Mouse (Mus musculus) embryonic facial prominence, embryonic 15.5 days (tissue): ENCODE measurements at regions not wholly inside any gene's neighbourhood (a gene's known extent, or its start where the extent isn't known, plus 50 kb on each side); places are given as distances from the start of the nearest gene placed in this dataset.

Source experiments
- ATAC-seq: fragments of 200-750 bp; cut with Nextera tagmentation; 2 replicates; pipeline ENCODE4 v1.8.0; 2017; ENCODE audit warnings: low read depth, moderate TSS enrichment; ENCODE audit not compliant: insufficient number of reproducible peaks, low FRiP score, low TSS enrichment
- H3K27ac ChIP-seq: fragments of 300-500 bp; sonication (generic); replicated peaks from 2 replicates; pipeline ENCODE4 v1.5.1; 2015; ENCODE audit warnings: mild to moderate bottlenecking, inconsistent platforms
- H3K27me3 ChIP-seq: fragments of 300-500 bp; sonication (generic); 2 replicates; pipeline ENCODE4 v1.6.1; 2015; ENCODE audit warnings: inconsistent platforms
- H3K36me3 ChIP-seq: fragments of 300-500 bp; sonication (generic); 2 replicates; pipeline ENCODE4 v1.6.1; 2015; ENCODE audit warnings: mild to moderate bottlenecking, inconsistent platforms
- H3K4me1 ChIP-seq: fragments of 300-500 bp; sonication (generic); 2 replicates; pipeline ENCODE4 v1.6.1; 2015; ENCODE audit warnings: inconsistent platforms
- H3K4me2 ChIP-seq: fragments of 300-500 bp; sonication (generic); replicated peaks from 2 replicates; pipeline ENCODE4 v1.6.1; 2015; ENCODE audit warnings: mild to moderate bottlenecking, inconsistent platforms
- H3K4me3 ChIP-seq: fragments of 300-500 bp; sonication (generic); replicated peaks from 2 replicates; pipeline ENCODE4 v1.5.1; 2015; ENCODE audit warnings: mild to moderate bottlenecking, inconsistent platforms
- H3K9ac ChIP-seq: fragments of 300-500 bp; sonication (generic); 2 replicates; pipeline ENCODE4 v1.6.1; 2015; ENCODE audit warnings: inconsistent platforms
- H3K9me3 ChIP-seq: fragments of 300-500 bp; sonication (generic); replicated peaks from 2 replicates; pipeline ENCODE4 v1.6.1; 2016; ENCODE audit warnings: inconsistent platforms
- WGBS: fragments of 180-500 bp; shearing (Covaris S2); methylation state at CpG from one replicate; pipeline ENCODE4 v1.1.7; 2015; 5-methylcytosine and 5-hydroxymethylcytosine counted together

DNA sequence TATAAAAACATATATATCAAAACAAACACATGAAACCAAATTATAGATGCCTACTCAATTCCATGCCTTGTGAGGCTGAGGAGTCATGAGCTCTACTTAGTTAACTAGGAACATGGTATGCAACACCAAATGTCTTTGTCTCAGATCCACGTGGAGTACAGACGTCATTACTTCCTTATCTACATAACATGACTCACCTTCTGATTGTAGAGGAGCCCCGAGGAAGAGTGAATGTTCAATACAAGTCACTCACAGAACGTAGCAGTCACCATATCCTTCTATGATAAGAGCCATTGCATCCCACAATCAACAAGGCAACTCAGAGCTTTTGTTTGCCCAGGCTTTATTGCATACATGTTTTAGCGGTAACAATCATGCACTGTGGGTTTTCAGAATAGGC lies 364.6 kb downstream of the Rps29 start:
- no peak overlapping the region for H3K27ac ChIP-seq
- WGBS: 79% methylated on average over 5 of the region's 5 CpGs

DNA sequence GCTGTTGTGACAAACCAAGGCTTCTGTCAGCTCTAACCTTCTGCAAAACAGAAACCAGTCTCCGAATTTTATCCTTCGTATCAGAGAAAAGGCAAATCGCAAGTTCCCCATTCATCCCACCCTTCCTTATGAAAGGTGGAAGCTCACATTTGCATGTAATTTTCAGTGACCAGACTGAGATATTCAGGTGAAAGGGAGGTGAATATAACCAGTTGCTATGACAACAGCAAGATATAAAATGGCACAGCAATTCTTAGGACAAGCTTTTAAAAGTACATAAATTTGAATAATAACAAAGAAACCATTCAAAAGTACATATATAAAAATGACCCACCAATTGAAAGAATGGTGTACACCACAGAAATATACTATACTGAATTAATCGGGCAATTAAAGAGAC lies 375.4 kb downstream of the Rps29 start:
- Histone ChIP-seq H3K4me1 (no peaks in the 10 kb centered on the region), H3K4me2 (no peak overlapping the region), H3K27ac (no peak overlapping the region), H3K9ac (no peak overlapping the region), H3K27me3 (no peaks in the 10 kb centered on the region), H3K36me3 (no peaks in the 10 kb centered on the region), H3K4me3 (no peak overlapping the region), H3K9me3 (no peaks in the 10 kb centered on the region)
- no peak for ATAC-seq
- WGBS: 89% methylated on average over 4 of the region's 4 CpGs

More for the DNA sequence above, 364.6 kb downstream of the Rps29 start:
- H3K4me2 ChIP-seq: no peak overlapping the region
- no peaks in the 10 kb centered on the region for H3K27me3 ChIP-seq
- H3K4me3 ChIP-seq: no peak overlapping the region
- no peak overlapping the region for H3K9ac ChIP-seq
- no peaks in the 10 kb centered on the region for H3K4me1 ChIP-seq
- H3K36me3 ChIP-seq: no peaks in the 10 kb centered on the region
- ATAC-seq: no peak
- H3K9me3 ChIP-seq: no peaks in the 10 kb centered on the region

DNA sequence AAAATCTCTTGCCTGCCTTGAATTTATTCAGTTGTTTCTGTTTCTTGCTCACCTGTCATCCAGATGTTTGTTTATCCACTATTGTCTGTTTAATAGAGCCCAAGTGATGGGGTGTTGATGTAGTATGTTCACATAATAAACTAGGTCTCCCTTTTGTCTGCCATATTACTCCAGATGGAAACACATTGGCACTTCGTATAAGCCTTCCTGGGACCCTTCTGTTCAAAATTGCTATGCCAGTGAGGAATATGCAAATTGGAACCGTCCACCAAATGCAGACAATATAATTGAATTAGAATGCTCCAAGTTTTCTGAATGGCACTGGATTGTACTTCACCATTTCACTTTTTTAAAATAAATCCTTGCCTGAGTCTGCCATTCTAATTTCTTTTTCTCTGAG lies 383.5 kb downstream of the Rps29 start:
- H3K9ac ChIP-seq: no peak overlapping the region
- H3K27ac ChIP-seq: no peak overlapping the region
- no peaks in the 10 kb centered on the region for H3K27me3 ChIP-seq
- no peak overlapping the region for H3K4me3 ChIP-seq
- H3K9me3 ChIP-seq: no peaks in the 10 kb centered on the region
- H3K36me3 ChIP-seq: no peaks in the 10 kb centered on the region
- WGBS: 51% methylated on average over 2 of the region's 2 CpGs
- no peaks in the 10 kb centered on the region for H3K4me1 ChIP-seq
- H3K4me2 ChIP-seq: no peak overlapping the region
- ATAC-seq: no peak

DNA sequence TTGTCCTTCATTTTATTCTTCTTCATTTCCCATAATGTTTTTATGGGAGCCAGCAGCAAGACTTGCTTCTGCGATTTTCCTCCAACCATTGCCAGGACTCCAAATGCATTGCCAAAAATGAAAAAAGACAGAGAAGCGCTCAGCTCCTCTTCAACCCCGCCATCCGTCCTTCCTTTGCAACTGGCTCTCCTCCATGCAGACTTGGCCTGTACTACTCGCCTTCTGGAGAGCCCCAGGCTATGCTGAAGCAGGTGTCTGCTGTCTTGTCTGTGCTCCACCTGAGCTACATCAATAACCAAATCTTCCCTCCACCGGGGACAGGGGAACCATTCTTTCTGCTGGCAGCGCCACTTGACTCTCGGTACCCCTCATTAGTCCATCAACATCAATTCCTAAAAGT lies 384.2 kb downstream of the Rps29 start:
- Histone ChIP-seq H3K9ac (no peak overlapping the region), H3K4me2 (no peak overlapping the region), H3K27me3 (no peaks in the 10 kb centered on the region), H3K27ac (no peak overlapping the region), H3K9me3 (no peaks in the 10 kb centered on the region), H3K4me3 (no peak overlapping the region), H3K4me1 (no peaks in the 10 kb centered on the region), H3K36me3 (no peaks in the 10 kb centered on the region)
- 86% methylated on average over 8 of the region's 8 CpGs for WGBS
- no peak for ATAC-seq

DNA sequence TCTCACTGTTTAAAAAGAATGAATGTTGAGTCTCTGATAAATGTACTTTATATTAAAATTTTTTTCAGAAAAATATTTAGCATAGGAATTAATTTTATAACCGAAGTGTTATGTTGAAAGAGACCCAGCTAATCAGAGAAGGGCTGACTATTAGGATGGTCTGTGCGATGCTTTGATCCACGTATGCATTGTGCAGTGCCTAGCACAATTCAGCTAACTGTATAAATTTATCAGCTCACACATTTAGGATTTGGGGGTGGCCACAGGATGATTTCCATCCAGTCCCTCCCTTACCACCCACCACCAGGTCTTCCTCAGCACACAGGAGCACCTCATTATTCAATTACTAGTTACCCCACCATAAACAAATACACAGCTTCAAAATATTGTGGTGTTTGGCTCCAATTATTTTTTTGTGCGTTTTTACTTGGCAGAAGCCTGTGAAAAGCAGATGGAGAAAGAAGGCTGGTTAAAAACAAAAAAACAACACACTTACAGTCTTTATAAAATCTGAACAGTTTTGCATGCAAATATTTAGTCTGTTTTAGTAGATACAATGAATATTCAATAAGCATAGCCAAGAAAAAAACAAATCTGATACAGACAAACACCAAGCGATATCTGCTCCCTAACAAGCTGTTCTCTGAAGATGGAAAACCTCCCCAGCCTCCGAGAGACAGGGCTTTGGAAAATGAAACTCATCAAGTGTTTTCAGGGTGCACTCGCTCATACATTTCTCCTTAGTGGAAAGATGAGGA lies 400.5 kb downstream of the Rps29 start:
- Histone ChIP-seq H3K27me3 (no peaks in the 10 kb centered on the region), H3K4me3 (no peak overlapping the region), H3K9ac (no peak overlapping the region), H3K4me1 (no peaks in the 10 kb centered on the region), H3K36me3 (no peaks in the 10 kb centered on the region), H3K4me2 (no peak overlapping the region), H3K9me3 (no peaks in the 10 kb centered on the region), H3K27ac (no peak overlapping the region)
- no peak for ATAC-seq
- 75% methylated on average over 7 of the region's 7 CpGs for WGBS

DNA sequence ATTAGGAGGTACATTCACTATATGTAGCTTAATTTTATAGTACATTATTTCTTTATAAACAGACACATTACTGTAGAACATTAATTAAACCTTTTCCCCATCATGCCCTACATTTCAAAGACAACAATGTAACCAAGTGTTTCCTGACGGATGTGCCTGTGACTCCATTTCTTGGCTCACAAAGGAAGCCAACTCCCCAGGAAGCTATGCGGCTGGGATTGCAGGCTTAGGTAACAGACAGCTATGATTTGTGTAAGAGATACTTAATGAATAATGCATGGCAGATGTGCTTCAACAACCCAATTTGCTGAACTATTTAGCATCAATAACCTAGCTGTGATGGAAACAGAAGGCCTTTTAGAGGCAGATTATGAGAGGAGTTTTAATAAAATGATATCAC lies 430.1 kb downstream of the Rps29 start:
- H3K4me1 ChIP-seq: no peaks in the 10 kb centered on the region
- H3K4me2 ChIP-seq: no peak overlapping the region
- ATAC-seq: no peak
- no peaks in the 10 kb centered on the region for H3K36me3 ChIP-seq
- WGBS: 39% methylated on average over 2 of the region's 2 CpGs
- no peak overlapping the region for H3K4me3 ChIP-seq
- no peak overlapping the region for H3K9ac ChIP-seq
- H3K27ac ChIP-seq: no peak overlapping the region
- no peaks in the 10 kb centered on the region for H3K9me3 ChIP-seq
- no peaks in the 10 kb centered on the region for H3K27me3 ChIP-seq

DNA sequence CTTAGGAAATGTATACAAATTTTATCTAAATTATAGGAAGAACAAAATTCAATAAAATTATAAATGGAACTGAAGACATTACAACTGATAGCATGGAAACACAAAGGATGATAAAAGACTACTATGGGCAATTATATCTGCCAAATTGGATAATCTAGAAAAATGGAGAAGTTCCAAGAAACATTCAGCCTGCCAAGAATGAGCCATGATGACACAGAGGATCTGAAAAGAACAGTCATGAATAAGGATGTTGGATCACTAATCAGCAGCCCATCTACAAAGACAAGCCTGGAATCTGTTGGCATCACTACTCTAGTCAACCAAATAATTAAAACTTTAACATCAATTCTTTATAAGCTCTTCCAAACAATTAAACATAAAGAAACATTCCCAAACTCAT lies 440.0 kb downstream of the Rps29 start:
- Histone ChIP-seq H3K4me1 (no peaks in the 10 kb centered on the region), H3K9ac (no peak overlapping the region), H3K36me3 (no peaks in the 10 kb centered on the region), H3K27me3 (no peaks in the 10 kb centered on the region), H3K4me3 (no peak overlapping the region), H3K4me2 (no peak overlapping the region), H3K9me3 (no peaks in the 10 kb centered on the region), H3K27ac (no peak overlapping the region)
- no peak for ATAC-seq

DNA sequence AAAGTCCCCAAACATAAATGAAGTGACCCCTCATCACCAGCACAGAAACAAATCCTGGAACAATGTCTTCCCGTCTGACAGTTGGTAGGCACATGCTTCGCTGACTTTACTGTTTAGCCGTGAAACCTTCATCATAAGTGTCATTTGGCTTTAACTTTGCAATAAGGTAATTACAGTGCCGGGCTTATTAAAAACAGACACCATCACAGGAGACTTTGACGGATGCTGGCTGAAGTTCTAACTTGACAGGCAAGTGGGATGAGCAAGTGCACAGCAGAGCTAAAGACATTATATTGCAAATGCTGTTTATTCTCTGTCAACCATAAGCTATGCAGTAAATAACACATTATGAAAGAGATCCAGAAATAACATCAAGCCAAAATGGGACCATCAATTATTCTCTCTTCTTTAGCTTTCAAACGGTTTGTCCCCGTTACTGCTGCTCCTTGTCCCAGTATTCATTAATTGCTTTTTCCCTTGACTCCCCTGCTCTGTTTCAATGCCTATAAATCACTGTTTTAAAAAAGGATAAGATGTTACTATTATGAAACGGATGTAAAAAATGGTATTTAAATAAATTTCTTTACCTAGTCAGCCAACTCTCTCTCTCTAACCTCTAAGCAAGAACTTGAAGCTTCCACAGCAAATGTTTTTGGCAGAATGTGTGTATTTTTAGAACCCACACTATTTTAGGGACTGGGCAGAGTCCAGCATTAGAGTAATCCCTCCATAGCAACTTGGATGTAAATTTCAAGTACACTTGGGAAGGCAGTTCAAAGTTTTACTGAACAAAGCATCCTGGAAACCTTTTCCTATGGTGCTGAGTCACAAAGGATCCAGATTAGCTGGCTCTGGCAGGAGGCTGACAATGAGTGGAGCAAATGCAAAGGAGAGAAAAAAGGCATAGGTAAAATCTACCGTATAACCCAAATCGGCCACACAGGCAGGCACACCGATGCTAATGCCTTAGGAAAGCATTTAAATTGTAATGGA lies 464.4 kb downstream of the Rps29 start:
- Histone ChIP-seq H3K9ac (no peak overlapping the region), H3K36me3 (no peaks in the 10 kb centered on the region), H3K9me3 (no peaks in the 10 kb centered on the region), H3K27ac (no peak overlapping the region), H3K4me1 (no peaks in the 10 kb centered on the region), H3K27me3 (no peaks in the 10 kb centered on the region), H3K4me2 (no peak overlapping the region), H3K4me3 (no peak overlapping the region)
- ATAC-seq: no peak
- WGBS: 45% methylated on average over 11 of the region's 11 CpGs

DNA sequence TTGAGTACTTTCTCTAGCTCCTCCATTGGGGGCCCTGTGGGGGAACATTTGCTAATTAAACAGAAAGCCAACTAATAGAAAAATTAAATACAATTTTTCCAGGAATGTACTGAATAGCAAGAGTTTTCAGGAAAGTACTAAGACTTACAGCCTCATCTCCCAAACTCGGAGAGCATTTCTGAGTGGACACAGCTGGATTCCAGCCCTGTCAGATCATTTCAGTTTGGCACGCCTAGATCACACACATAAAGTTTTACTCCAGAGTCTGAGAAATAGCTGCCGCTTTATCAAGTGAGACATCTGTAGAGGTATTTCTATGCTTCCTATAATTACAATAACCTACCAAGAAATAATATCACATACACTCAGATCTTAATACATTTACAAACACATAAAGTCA lies 470.7 kb downstream of the Rps29 start:
- 70% methylated on average over 3 of the region's 3 CpGs for WGBS
- no peak overlapping the region for H3K4me2 ChIP-seq
- no peak overlapping the region for H3K27ac ChIP-seq
- H3K36me3 ChIP-seq: no peaks in the 10 kb centered on the region
- no peaks in the 10 kb centered on the region for H3K27me3 ChIP-seq
- no peak for ATAC-seq
- H3K9ac ChIP-seq: no peak overlapping the region
- H3K9me3 ChIP-seq: no peaks in the 10 kb centered on the region
- H3K4me3 ChIP-seq: no peak overlapping the region
- no peaks in the 10 kb centered on the region for H3K4me1 ChIP-seq

DNA sequence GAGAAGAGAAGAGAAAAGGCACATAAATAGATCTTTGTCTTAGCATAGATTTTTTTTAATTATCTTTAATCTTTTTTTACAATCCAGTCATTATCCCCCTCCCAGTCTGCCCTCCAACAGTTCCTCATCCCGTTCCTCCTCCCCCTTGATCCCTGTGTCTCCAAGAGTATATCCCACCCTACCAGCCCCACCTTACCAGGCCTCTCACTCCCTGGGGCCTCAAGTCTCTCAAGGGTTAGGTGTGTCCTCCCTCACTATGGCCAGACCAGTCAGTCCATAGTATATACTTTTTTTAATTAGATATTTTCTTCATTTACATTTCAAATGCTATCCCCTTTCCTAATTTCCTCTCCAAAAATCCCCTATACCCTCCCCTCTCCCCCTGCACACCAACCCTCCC lies 475.1 kb downstream of the Rps29 start:
- ATAC-seq: no peak
- Histone ChIP-seq H3K9ac (no peak overlapping the region), H3K27me3 (no peaks in the 10 kb centered on the region), H3K4me1 (no peaks in the 10 kb centered on the region), H3K4me3 (no peak overlapping the region), H3K36me3 (no peaks in the 10 kb centered on the region), H3K4me2 (no peak overlapping the region), H3K27ac (no peak overlapping the region), H3K9me3 (no peaks in the 10 kb centered on the region)
- WGBS: 46% methylated on average over 1 of the region's 1 CpGs

DNA sequence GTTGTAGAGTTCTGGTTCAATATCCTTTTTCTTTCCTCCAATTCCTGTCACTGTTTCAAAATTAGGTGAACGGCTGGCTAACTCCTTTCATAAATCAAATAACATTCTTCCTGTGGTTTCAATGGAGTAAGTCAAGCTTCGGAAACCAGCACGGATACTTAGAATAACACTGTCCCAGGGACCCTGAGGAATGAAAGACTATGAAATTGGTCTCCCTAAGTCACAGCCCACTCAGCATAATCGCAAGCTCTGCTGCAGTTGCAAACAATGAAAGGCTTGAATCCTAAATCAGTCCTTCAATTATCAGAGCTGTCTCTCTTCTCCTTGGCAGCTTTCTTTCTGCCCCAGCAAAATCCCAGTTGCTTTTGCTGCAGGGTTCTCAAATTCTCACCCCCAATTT lies 475.8 kb downstream of the Rps29 start:
- no peak overlapping the region for H3K9ac ChIP-seq
- H3K9me3 ChIP-seq: no peaks in the 10 kb centered on the region
- no peaks in the 10 kb centered on the region for H3K27me3 ChIP-seq
- no peaks in the 10 kb centered on the region for H3K36me3 ChIP-seq
- no peaks in the 10 kb centered on the region for H3K4me1 ChIP-seq
- no peak overlapping the region for H3K4me3 ChIP-seq
- H3K4me2 ChIP-seq: no peak overlapping the region
- ATAC-seq: no peak
- WGBS: 33% methylated on average over 4 of the region's 4 CpGs
- H3K27ac ChIP-seq: no peak overlapping the region
